Mouse (Mus musculus) hindbrain, embryonic 16.5 days (tissue): ENCODE data around the gene F5. TPM values are rescaled to one million over a fixed set of nuclear protein-coding genes. Genes with fewer than 3 reads are reported as not detected.
"Not testable (repeated sequence)": the region's sequence is repeated elsewhere in the genome, so short reads cannot be mapped to it uniquely, and the experiment has no call there.

ENCODE experiments used
- ATAC-seq: fragments of 200-750 bp; cut with Nextera tagmentation; 2 replicates; pipeline ENCODE4 v1.8.0; 2017; ENCODE audit warnings: moderate TSS enrichment, moderate library complexity
- H3K27ac ChIP-seq: fragments of 300-500 bp; sonication (generic); 2 replicates; pipeline ENCODE4 v1.5.1; 2014; ENCODE audit warnings: low read depth, mild to moderate bottlenecking, control low read depth, low read length, moderate library complexity
- H3K27me3 ChIP-seq: fragments of 300-500 bp; sonication (generic); replicated peaks from 2 replicates; pipeline ENCODE4 v1.6.1; 2014; ENCODE audit warnings: low read length; ENCODE audit not compliant: control insufficient read depth, insufficient read depth
- H3K36me3 ChIP-seq: fragments of 300-500 bp; sonication (generic); 2 replicates; pipeline ENCODE4 v1.6.1; 2014; ENCODE audit warnings: mild to moderate bottlenecking, low read length, moderate library complexity, mixed read lengths; ENCODE audit not compliant: control insufficient read depth, insufficient read depth
- H3K4me1 ChIP-seq: fragments of 300-500 bp; sonication (generic); 2 replicates; pipeline ENCODE4 v1.6.1; 2014; ENCODE audit warnings: low read depth, low read length; ENCODE audit not compliant: control insufficient read depth, insufficient read depth
- H3K4me2 ChIP-seq: fragments of 300-500 bp; sonication (generic); 2 replicates; pipeline ENCODE4 v1.6.1; 2014; ENCODE audit warnings: mild to moderate bottlenecking, low read length, control low read depth, moderate library complexity
- H3K4me3 ChIP-seq: fragments of 300-500 bp; sonication (generic); 2 replicates; pipeline ENCODE4 v1.5.1; 2014; ENCODE audit warnings: mild to moderate bottlenecking, low read length, control low read depth, moderate library complexity
- H3K9ac ChIP-seq: fragments of 300-500 bp; sonication (generic); 2 replicates; pipeline ENCODE4 v1.6.1; 2014; ENCODE audit warnings: low read depth, mild to moderate bottlenecking, control low read depth, low read length, moderate library complexity
- H3K9me3 ChIP-seq: fragments of 300-500 bp; sonication (generic); 2 replicates; pipeline ENCODE4 v1.6.1; 2014; ENCODE audit warnings: mild to moderate bottlenecking, low read length, moderate library complexity; ENCODE audit not compliant: control insufficient read depth
- WGBS: fragments of 180-500 bp; shearing (Covaris S2); extraction: QIAGEN DNeasy Blood & Tissue Kit; methylation state at CpG from one replicate; pipeline ENCODE4 v1.1.7; 2014; 5-methylcytosine and 5-hydroxymethylcytosine counted together
- polyA plus RNA-seq: library from polyadenylated mRNA; unstranded; fragments of >200 nt; fragmentation: Nextera tagmentation; extraction: Ambion mirVana; gene quantifications from 2 replicates; pipeline ENCODE4 v1.2.1, GENCODE M21; 2015

The F5 gene
- polyA plus RNA-seq, 1 experiment from 2014 or later: 0.09 TPM

DNA sequence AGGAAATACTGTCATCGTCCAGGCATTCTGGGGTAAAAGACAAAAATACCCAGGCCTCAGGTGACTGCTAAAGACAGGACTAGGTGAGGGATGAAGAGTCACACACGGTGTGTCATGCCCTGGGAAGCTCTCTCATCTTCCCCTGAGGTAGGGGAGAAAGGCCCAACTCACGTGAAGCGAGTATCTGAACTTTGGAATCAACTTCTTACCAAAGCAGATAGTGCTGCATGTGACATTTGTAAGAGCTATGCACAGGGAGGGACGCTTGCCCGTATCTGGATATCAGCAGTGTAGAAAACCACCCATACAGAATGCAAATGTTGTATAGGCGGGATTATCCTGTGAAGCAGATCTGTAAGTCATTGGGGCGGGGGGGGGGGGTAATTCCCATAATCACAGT lies 61.0 kb downstream of the F5 start:
- 83% methylated on average over 8 of the region's 8 CpGs for WGBS
- Histone ChIP-seq H3K27ac (no peak overlapping the region), H3K36me3 (no peaks in the 10 kb centered on the region), H3K9me3 (no peaks in the 10 kb centered on the region), H3K27me3 (no peaks in the 10 kb centered on the region), H3K9ac (no peak overlapping the region), H3K4me3 (no peak overlapping the region), H3K4me1 (peaks cover 2% of the 10 kb centered on the region; the same call in 1 of the 2 replicates), H3K4me2 (no peak overlapping the region)
- no peak for ATAC-seq

DNA sequence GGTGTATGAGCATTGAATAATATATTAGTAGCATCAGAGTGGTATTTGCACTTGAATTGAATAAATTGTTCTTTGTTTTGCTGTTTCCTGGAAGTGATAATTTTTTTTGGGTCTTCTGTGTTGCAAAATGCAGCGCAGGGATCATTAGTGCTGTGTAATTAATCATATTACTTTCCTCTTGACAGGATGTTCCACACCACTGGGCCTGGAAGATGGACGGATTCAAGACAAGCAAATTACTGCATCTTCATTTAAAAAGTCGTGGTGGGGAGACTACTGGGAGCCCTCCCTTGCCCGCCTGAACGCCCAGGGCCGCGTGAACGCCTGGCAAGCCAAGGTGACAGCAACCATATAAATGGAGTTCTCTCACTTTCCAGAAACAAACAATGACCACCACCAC lies 62.6 kb downstream of the F5 start:
- H3K27ac ChIP-seq: no peak overlapping the region
- H3K36me3 ChIP-seq: no peaks in the 10 kb centered on the region
- no peaks in the 10 kb centered on the region for H3K9me3 ChIP-seq
- H3K4me3 ChIP-seq: no peak overlapping the region
- no peak overlapping the region for H3K4me2 ChIP-seq
- ATAC-seq: peak; percentile 68
- H3K4me1 ChIP-seq: peaks cover 5% of the 10 kb centered on the region
- H3K27me3 ChIP-seq: no peaks in the 10 kb centered on the region
- 34% methylated on average over 8 of the region's 8 CpGs for WGBS
- no peak overlapping the region for H3K9ac ChIP-seq

DNA sequence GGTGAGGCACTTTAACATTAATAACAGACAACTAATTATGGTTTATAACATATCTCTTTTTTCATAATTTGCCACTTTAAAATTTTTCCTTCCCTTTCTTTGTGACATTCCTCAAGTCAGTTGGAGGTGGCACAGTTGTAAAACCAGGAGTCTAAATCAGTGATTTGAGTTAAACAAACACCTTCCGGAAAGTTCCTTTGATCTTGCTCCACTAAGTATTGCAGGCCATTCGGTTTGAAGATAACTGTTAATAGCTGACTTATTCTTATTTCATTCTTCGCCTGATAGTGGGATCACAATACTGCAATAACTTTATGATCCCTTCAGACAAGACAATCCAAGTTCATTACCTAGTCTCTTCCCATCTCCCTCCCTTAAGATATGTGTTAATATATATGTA lies 63.5 kb downstream of the F5 start:
- H3K4me1 ChIP-seq: peaks cover 5% of the 10 kb centered on the region
- H3K9me3 ChIP-seq: no peaks in the 10 kb centered on the region
- H3K9ac ChIP-seq: no peak overlapping the region
- H3K4me3 ChIP-seq: no peak overlapping the region
- H3K27ac ChIP-seq: no peak overlapping the region
- no peaks in the 10 kb centered on the region for H3K27me3 ChIP-seq
- H3K36me3 ChIP-seq: no peaks in the 10 kb centered on the region
- H3K4me2 ChIP-seq: no peak overlapping the region
- ATAC-seq: no peak
- 90% methylated on average over 3 of the region's 3 CpGs for WGBS

DNA sequence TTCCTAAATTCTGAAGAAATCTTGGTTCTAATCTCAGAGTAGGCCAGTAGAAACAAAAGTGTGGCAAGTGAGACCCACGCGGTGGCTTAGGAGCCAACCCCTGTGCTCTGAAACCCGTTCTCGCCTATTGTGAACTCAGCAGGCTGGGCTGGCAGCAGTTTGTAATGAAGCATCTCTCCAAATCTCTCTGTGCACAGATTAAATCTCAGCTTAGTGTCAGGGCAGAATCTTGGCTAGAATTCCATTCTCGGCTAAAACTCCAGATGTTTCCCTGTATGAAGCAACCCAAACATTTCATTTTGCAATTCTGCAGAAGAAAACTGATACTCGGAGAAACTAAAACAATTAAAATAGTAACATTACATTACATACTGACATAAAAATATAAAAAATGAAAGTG lies 63.9 kb downstream of the F5 start:
- peaks cover 5% of the 10 kb centered on the region for H3K4me1 ChIP-seq
- no peak overlapping the region for H3K9ac ChIP-seq
- H3K9me3 ChIP-seq: no peaks in the 10 kb centered on the region
- H3K4me2 ChIP-seq: no peak overlapping the region
- ATAC-seq: 0 out of 2 replicates have a peak, but pooled peaks have one; percentile 24
- H3K4me3 ChIP-seq: no peak overlapping the region
- H3K27me3 ChIP-seq: no peaks in the 10 kb centered on the region
- no peak overlapping the region for H3K27ac ChIP-seq
- no peaks in the 10 kb centered on the region for H3K36me3 ChIP-seq
- WGBS: 62% methylated on average over 6 of the region's 6 CpGs

DNA sequence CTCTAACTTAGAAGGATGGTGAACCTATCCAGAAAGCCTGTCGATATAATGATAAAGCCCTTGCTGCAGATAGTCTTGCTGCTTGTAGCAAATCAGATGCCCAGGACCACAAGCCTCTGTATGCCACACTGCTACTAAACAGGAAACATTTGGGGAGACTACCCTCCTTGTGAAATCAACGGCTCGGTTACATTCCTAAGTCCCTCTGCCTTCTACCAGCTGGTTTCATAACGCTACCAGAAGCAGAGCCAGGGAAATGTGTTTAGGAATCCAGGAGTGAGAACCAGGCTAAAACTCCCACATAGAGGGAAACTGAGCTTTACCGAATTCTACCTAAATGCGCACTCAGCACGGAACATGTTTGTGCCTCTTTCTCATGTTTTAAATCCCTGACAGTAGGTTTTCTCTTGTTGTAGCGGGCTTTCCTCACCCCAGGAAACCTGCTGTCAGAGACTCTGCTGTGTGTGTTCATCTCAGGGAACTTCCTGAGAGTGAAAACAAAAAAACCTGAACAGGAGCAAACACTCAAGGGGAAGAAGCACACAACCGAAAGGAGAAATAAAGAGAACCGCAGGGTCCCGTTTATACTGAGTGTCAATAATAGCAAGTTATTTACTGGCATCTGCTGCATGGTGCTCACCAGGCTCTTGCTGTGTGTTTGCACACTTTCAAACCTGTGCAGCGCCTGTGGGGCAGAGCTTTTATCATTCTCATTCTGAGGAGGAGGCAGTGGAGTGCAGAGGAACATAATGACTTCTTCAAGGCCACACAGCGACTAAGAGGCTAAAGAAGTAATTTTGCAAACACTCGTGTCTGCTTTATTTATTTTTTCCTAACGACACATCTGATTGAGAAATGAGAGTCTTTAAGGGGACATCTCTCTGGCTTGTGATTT lies 66.4 kb downstream of the F5 start:
- ATAC-seq: no peak
- H3K9me3 ChIP-seq: no peaks in the 10 kb centered on the region
- 36% methylated on average over 15 of the region's 15 CpGs for WGBS
- H3K36me3 ChIP-seq: no peaks in the 10 kb centered on the region
- no peaks in the 10 kb centered on the region for H3K27me3 ChIP-seq
- no peak overlapping the region for H3K27ac ChIP-seq
- H3K4me2 ChIP-seq: peak overlapping the region; percentile 24
- H3K9ac ChIP-seq: no peak overlapping the region
- no peak overlapping the region for H3K4me3 ChIP-seq
- H3K4me1 ChIP-seq: peaks cover 5% of the 10 kb centered on the region

DNA sequence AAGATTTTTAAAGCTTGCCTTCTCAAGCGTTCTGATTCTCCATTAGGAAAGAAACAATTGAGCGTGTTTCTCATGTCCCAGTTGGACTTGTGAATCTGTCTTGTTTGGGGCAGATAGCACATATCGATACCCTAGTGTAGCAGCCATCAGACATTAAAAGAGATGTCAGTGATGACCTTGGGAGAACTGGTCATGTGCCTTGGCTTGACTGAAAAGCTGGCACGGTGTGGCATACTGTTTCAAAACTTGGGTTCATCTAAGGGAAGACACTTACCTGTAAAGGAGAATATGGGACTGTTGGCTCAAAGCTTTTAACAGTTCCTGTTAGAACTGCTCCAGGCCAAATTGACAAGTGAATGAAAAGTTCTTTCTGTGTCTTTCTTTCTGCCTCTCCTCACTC lies 68.6 kb downstream of the F5 start:
- ATAC-seq: no peak
- no peak overlapping the region for H3K4me3 ChIP-seq
- no peak overlapping the region for H3K27ac ChIP-seq
- no peaks in the 10 kb centered on the region for H3K27me3 ChIP-seq
- H3K9ac ChIP-seq: no peak overlapping the region
- H3K9me3 ChIP-seq: no peaks in the 10 kb centered on the region
- WGBS: 91% methylated on average over 4 of the region's 4 CpGs
- no peaks in the 10 kb centered on the region for H3K36me3 ChIP-seq
- H3K4me2 ChIP-seq: no peak overlapping the region
- peaks cover 3% of the 10 kb centered on the region for H3K4me1 ChIP-seq

DNA sequence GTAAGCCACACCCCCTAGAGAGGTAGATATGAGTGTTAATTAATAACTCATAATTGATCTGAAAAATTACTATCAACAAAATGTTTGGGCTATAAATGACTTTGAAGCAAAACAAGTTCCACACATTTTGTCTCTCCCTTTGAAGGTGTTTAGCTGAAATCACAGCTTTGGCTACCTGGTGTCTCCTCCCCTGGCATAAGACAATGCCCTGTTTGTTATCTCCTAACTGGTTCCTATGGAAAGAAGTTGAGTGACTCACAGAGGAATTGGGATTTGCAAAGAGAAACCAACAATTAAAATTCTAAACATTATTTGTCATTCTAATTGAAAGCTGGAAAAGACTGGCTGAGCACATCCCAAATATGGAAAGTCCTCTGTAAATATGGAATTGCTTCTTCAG lies 71.5 kb downstream of the F5 start:
- Histone ChIP-seq H3K27me3 (no peaks in the 10 kb centered on the region), H3K36me3 (no peaks in the 10 kb centered on the region), H3K4me3 (no peak overlapping the region), H3K4me2 (no peak overlapping the region), H3K4me1 (peaks cover under 1% of the 10 kb centered on the region), H3K9me3 (no peaks in the 10 kb centered on the region), H3K9ac (no peak overlapping the region), H3K27ac (no peak overlapping the region)
- ATAC-seq: no peak

DNA sequence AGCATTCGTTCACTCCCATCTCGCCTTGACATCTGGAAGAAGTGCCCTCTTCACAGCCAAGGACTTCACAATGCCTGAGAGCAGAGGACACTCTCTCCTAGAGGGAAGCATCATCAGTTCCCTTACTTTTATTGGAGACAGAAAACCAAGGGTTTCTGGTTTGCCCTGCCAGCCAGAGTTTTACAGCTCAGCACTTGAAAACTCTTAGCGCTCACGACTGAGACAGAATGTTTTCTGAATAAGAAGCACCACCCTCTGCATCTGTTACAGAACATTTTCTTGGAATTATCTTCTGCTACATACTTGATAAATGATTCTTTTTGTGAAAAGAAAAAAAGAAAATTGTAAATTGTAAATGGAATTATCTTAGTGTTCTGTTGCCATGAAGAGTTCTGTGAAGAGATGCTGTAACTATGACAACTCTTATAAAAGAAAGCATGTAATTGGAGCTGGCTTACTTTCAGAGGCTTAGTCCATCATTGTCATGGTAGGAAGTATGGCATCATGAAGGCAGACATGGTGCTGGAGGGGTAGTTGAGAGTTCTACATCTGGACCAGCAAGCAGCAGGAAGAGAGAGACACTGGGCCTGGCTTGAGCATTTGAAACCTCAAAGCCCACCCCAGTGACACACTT lies 80.4 kb downstream of the F5 start:
- not testable (repeated sequence) for H3K9me3 ChIP-seq, ATAC-seq, H3K27ac ChIP-seq, H3K4me1 ChIP-seq, H3K4me2 ChIP-seq, H3K9ac ChIP-seq, H3K4me3 ChIP-seq, H3K27me3 ChIP-seq, H3K36me3 ChIP-seq
- 72% methylated on average over 2 of the region's 4 CpGs for WGBS

DNA sequence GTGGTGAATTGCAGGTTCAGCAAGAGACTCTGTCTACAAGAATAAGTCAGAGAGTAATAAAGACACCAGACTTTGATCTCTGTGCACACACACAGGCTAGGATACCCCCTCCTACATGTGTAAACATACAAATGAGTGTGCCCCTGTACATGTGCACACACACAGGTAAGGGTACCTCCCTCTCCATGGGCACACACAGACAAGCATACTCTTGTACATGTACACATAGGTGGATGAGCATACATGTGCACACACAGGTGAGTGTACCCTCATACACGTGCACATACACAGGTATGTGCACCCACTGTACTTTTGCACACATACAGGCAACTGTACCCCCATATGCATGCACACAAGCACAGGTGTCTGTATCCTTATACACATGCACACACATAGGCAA lies 81.8 kb downstream of the F5 start:
- Histone ChIP-seq H3K27ac (no peak overlapping the region), H3K4me2 (no peak overlapping the region), H3K36me3 (no peaks in the 10 kb centered on the region), H3K4me3 (no peak overlapping the region), H3K9ac (no peak overlapping the region), H3K9me3 (no peaks in the 10 kb centered on the region), H3K4me1 (no peaks in the 10 kb centered on the region), H3K27me3 (no peaks in the 10 kb centered on the region)
- WGBS: 95% methylated on average over 1 of the region's 1 CpGs
- ATAC-seq: no peak
